Mouse (Mus musculus) adrenal gland (tissue): Measurements from ENCODE around the gene Iqcn.

Experiments used
- intact Hi-C: fragments of 180-260 bp; cut with DNase I; formaldehyde crosslinking; loops from one replicate; pipeline ENCODE4 v1.15.1; 2025
- long read RNA-seq, 2 experiments: library from polyadenylated mRNA; unstranded; transcript quantifications; one replicate each; pipeline ENCODE4 v2.0.0; 2020; ENCODE audit warnings: borderline replicate concordance in 1 of 2; ENCODE audit not compliant: insufficient replicate concordance in 1 of 2

Gene Iqcn
- long read RNA-seq, experiment 1, partial matches to known transcripts, result 0 of 1 reads
- long read RNA-seq, experiment 1, other reads (novel, unspliced or antisense), result 1 of 1 reads
- long read RNA-seq, experiment 2, result 0 reads

DNA sequence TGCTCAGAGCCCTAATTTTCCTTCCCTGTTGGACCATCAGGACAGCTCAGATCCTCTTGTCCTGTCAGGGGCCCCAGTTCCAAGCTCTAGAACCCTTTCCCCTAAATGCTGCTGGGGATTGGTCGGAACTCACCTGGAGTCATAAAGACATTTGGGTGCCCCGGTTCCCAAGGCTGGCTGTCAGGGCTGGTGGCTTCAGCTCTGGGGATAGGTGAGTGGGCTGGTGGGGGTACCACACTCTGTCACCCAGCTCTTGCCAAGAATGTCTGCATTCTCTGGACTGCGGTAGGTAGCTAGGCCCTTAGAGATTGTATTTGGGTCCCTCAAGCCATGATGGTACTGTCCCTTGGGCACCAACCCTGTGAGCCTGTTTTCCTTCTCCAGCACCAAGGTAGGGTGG is at the start of gene Iqcn:
Gene Iqcn, plus strand, starts transcription at position 171 of the 400 bp plus-strand sequence.
- intact Hi-C loops, result loop anchor here (10.0 kb wide), 1 partner anchor 48 kb away; no protein-coding TSS in a partner anchor

DNA sequence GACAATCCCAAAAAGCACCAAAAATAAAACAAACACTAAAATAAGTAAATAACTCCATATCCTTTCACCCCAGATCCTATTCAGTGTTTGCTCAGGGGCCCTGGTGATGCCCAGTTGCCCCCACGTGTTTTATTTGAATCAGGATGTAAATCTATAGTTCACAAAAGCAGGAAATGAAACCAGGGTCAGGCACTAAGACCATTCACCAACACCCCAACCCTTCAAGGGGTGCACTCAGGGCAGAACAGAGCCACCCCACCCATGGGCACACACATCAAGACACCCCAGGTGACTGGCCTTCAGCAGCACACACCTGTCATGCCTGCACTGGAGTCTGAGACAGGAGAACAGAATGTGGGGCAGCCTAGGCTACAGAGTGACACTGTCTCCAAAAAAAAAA is 49.1 kb upstream of the Iqcn start:
- intact Hi-C loops, result loop anchor here (5.0 to 10.0 kb wide), 2 partner anchors 37 to 51 kb away; partner anchors contain the start of genes Iqcn and Lrrc25

DNA sequence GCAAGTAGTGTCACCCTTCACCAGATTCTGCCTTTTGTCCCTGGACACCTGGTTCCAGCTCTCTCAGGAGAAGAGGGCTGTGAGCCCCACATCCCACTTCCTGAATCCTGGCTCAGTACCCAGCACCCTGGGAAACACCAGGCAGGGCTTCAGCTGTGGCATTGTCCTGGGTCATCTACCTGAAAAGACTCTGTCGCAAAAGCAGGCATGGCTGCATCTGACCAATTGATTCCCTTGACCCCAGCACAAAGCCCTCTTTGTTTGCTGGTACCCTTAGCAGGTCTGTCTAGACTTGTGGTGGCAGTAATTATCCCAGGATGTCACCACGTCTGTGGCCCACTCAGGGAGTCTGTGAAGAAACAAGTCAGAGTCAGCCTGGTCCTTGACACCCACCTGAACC is 47.8 kb upstream of the Iqcn start:
- intact Hi-C loops, result loop anchor here (10.0 kb wide), 1 partner anchor 49 kb away; the partner anchor contains the start of gene Iqcn

DNA sequence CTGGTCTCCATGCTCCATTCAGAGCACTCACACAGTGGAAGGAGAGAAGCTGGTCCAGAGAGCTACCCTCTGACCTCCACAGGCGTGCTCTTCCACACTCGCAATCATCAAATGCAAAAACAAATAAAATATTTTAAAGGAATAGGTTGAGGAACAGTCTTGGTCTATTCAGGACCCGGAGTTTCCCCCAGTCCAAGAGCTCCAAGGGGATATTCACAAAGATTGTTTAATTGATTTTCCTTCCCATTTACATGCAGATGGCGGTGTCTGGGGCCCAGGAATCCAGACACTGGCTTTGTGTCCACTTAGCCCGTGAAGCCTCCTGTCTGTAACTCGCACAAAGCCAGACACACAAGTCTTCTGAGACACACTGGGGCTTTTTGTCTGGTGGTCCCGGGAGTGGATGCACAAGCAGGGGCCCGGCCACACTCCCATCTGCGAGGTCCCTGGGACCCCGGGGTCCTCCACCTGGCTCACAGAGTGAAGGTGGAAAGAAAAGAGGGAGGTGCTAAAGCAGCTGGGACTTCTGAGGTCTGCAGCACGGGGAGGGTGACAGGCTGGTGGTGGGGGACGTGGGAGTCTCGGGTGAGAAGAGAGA is 47.0 kb upstream of the Iqcn start:
- intact Hi-C loops, result loop anchor here (10.0 kb wide), 1 partner anchor 49 kb away; the partner anchor contains the start of gene Iqcn

DNA sequence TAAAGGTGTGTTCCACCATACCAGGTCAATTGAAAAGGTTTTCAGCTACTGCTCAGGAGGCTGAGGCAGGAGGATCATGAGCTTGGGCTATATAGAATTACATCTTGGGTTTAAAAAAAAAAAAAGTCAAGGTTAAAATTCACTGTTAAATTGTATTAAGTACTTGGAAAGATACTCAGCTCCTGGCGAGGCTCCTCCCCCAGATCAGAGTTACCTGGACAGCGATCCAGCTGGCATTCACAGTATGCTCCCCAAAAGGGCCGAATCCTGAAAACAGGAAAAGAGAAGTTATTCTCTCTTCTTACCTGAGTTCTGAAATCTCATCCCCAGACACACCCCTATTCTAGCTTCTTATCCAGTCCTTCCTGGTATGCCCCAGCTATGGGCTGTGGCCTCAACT is 46.0 kb upstream of the Iqcn start:
- intact Hi-C loops, result loop anchor here (10.0 kb wide), 1 partner anchor 48 kb away; the partner anchor contains the start of gene Iqcn

DNA sequence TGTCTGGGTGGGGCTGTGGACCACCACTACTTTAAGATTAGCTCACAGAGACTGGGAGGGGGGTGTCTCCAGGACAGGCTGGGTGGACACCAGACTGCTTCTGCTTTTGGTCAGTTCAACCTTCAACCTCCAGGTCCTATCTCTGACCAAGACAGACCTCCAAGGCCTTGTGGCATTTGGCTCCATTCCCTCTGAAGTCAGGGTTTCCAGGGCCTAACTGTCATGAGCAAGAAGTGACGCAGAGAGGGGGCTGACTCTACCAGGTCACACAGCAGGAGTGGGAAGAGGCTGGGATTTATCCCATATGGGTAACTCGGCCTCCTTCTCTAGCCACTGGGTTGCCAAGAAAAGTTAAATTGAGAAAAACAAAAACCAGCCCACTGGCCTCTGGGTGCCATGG is 45.5 kb upstream of the Iqcn start:
- intact Hi-C loops, result loop anchor here (10.0 kb wide), 1 partner anchor 47 kb away; the partner anchor contains the start of gene Iqcn

DNA sequence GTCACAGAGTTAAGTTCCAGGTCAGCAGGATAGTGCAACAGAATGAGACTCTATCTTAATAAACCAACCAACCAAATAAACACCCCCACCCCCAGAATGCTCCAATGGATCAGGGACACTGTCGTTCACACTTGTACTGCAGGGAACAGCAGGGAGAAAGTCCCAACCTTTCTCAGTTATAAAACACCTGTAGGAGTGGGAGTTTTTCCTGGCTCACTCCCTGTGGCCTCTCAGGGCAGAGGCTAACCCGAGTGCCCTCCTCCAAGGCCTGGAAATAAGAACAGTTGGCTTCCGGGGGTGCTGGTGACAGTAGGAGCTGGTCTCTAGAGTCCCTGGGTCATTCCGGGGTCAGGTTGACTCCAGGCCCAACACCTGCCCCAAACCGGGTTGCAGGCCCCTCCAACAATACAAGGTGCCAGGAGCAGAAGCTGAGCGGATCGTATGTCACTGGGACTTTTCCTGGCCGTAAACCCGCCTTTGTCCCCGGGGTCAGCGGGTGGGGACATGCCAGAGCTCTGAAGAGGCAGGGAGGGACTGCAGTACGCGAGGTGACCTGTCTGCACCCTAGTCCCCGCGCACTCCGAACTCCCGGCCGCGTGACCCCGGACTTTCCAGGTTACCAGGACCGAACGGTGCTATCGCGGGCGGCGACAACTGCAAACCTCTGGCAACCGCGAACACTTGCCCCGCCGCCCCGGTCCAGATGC is 44.2 kb upstream of the Iqcn start:
- intact Hi-C loops, result loop anchor here (10.0 kb wide), 1 partner anchor 46 kb away; the partner anchor contains the start of gene Iqcn

DNA sequence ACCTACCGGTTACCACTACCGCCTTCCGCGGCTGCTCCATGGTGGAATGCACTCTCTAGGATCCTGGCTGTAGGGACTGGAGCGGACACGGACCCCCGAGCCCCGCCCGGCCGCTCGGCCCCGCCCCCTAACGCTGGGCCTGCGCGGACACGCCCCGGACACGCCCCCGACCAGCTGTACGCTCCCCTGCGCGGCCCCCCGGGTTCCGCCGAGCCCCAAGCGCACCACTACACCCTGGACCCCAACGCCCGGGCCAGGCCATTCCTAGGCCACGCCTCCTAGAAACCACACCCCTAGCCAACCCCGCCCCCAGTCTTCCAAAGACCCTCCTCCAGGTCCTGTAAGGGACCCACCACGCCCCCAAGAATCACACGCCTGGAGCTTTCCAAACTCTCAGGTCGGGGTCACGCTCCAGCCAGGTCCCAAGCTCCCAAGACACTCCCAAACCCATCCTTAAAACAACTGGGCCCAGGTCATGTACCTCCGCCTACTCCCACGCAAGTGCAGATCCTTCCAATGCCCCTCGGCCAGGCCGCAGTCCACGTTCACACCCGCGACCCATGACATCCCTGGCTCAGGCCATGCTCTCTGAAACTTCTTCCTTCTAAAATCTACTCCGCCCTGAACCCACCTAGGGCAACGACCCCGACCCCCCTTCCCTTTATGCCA is 43.5 kb upstream of the Iqcn start:
- intact Hi-C loops, result loop anchor here (10.0 kb wide), 1 partner anchor 45 kb away; the partner anchor contains the start of gene Iqcn

DNA sequence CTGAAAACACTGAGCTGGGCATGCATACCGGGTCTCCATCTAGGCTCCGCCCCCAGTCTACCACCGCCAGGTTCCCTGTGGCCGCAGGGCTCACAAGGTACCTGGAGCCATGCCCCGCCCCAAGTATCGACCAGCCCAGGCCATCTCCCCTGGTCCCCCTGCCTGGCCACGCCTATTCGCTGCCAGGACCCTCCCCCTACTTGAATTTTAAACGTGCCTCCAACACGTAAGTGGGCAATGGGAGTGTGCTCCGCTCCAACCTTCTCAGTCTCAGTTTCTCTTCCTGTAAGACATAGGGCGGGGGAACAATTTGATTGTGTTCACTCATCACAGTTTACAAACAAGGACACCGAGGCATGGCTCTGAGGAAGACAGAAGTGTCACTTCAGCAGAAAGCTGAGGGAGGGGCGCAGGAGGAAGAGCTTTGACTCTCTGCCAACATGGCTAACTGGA is 43.0 kb upstream of the Iqcn start, which contains the start of gene Pgpep1:
Gene Pgpep1, minus strand, starts transcription at position 116 of the 453 bp plus-strand sequence.
- intact Hi-C loops, result no loop called here

DNA sequence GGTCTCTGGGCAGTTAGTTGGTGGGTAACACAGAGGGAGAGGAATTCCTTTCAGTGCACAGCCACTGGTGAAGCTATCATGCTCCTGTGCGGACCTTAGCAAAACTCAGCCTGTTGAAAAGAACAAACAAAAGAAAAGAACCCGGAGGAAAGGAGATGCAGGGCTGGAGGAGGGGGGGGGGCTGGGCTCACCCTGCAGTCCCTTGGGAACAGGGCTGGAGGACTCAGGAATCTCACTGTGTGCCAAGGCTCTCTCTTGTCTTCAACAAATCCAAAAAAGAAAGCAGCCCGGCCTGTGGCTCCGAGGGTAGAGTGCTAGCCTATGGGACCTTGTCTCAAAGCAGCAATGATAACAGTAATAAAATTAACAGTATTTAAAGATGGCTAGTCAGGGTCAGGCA is 39.6 kb upstream of the Iqcn start:
- intact Hi-C loops, result no loop called here

DNA sequence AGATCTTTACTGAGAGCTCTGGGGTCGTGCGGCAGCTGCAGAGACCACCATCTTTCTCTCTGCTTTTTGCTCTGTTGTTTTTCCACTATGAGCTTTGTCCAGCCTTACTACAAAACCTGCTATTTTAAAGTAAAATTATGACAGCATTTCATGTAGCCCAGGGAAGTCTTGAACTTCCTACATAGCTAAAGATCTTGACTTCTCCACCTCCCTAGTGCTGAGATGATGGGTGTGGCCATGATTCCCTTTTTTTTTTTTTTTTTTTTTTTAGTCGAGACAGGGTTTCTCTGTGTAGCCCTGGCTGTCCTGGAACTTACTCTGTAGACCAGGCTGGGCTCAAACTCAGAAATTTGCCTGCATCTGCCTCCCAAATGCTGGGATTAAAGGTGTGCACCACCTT is 38.6 kb upstream of the Iqcn start:
- intact Hi-C loops, result no loop called here

DNA sequence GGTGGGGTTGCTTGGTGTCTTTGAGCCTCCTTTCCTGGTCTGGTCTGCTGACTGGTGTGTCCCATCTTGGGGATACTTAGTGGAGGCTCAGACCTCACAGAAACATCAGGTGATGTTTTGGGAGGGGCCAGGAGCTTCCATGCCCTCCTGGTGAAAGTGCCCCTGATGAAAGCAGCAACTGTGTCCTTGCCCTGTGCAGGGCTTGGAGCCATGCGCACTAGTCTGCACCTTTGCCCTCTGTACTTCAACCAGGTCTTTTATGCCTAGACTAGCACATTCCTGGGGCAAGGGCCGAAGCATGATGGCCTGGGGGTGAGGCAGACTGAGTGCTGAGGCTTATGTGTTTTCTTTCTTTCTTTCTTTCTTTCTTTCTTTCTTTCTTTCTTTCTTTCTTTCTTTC is 37.7 kb upstream of the Iqcn start:
- intact Hi-C loops, result no loop called here

DNA sequence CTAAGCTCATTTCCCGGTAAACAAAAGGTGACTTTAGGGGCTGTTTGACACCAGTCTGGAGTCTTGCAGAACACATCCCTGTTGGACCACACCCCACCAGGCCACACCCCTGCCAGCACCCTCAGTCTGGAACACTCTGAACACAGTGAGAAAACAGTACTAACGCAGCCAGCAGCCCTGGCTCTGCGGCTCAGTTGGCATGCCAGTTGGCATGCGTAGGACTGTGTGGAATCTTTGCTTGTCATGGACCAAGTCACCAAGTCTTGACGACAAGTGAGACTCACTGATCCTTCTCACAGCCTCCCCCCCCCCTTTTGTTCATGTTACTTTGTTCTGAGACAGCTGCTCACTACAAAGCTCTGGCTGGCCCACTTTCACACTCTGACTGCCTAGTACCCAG is 36.2 kb upstream of the Iqcn start:
- intact Hi-C loops, result no loop called here

DNA sequence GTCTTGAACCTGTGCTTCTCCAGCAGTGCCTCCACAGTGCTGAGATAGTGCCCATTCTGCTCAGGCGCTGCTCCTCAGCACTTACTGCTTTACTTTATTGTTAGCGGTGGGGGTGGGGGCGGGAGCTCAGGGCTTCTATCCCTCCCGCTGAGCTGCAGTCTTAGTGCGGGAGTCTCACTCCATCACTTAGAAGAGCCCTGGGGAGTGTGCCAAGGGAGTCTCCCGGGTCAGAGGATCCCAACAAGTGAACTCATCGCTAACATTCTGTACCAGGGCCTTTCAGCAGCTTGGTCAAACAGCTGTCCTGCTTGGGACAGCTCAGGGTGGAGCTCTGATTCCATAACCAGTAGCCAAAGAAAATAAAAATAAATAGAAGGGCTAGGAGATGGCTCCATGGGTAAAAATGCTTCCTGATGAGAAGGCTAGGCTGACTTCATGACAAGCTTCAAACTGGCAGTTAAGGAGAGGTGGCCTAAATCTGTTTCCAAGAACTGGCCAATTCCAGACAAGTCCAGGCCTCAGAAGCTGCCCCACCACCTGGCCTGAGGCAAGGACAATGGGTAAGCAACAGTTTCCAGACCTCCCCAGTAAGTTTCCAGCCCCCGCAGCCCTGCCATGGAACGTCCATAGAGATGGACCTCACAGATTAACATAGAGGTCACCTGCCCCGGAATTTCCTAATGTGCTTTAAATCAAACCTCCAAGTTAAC is 31.5 kb upstream of the Iqcn start:
- intact Hi-C loops, result loop anchor here (1.0 kb wide), 1 partner anchor 30 kb away; no protein-coding TSS in a partner anchor

DNA sequence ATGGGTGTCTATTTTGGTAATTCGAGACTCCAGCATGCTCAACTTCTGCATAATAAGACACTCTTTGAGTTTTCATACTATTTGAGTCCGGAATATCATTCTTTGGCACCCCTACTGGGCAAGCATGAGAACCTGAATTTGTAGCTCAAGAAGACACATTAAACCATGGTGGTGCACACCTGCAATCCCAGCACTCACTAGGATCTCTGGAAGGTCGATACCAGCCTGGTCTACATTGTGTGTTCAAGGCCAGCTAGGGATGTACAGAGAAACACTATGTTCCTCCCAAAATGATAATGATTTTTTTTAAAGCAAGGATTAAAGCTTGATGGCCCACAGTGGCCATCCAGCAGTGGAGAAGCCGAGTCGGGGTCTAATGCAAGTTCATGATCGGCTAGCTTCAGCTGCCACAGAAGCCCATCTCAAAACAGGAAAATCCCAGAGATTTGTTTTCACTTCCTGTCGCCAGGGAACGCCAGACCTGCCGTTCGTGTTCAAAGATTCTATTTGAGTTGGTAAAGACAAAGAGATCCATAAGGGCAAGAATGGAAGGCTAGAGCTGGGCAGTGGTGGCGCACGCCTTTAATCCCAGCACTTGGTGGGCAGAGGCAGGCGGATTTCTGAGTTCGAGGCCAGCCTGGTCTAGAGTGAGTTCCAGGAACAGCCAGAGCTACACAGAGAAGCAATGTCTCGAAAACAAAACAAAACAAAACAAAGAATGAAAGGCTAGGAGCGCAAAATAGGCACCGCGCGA is 30.8 kb upstream of the Iqcn start:
- intact Hi-C loops, result loop anchor here (1.0 kb wide), 1 partner anchor 29 kb away; no protein-coding TSS in a partner anchor

DNA sequence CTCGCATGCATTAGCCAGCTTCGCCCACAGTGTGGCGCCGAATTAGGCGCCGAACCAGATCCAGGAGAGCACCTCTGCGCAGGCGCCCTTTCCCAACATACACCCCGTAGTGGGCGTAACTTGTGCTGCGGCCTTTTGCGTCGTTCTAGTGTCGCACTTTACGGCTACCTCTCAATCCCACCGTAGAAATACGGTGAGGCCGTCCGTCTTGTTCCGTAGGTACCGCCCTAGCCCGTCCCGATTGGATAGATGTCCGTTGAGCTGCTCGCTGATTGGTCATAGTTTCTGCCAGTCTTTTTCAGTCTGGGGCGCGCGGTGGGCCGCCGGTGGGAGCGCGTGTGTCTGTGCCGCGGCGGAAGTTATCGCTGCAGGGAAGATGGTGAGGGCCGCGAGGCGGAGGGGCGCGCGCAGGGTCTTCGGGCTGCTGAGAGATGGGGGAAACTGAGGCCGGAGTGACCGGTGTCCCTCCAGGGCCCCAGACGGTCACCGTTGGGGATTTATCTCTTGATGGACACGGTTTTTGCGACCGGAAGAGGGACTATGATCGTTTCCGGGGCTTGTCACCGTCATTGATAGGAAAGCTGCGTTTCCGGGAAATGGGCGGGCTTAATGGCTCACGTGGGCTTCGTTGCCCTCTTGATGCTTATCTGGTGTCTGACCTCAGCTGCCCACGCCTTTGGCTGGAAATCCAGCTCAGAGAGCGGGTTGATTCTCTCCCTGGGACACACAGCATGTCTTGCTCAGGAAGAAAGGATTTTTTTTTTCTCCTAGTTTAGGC is 30.0 kb upstream of the Iqcn start, which contains the start of gene Lsm4:
Gene Lsm4, plus strand, starts transcription at position 170 of the 778 bp plus-strand sequence.
- intact Hi-C loops, result no loop called here

DNA sequence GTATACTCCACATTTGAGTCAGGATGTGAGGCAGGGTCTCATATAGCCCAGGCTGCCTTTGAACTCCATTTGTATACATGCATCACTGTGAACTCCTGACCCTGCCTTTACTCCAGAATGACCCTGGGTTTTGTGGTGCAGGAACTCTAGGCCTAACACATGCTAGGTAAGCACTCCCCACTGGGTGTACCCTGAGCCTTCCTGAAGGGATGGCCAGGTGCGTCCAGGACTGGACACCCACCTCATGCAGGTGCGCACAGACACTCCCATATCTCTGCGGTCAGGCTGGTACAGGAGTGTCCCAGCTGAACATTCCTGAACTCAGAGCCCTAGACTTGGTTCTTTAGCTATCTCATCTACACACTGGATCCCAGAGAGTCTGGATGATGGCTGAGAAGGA is 29.1 kb upstream of the Iqcn start:
- intact Hi-C loops, result no loop called here

DNA sequence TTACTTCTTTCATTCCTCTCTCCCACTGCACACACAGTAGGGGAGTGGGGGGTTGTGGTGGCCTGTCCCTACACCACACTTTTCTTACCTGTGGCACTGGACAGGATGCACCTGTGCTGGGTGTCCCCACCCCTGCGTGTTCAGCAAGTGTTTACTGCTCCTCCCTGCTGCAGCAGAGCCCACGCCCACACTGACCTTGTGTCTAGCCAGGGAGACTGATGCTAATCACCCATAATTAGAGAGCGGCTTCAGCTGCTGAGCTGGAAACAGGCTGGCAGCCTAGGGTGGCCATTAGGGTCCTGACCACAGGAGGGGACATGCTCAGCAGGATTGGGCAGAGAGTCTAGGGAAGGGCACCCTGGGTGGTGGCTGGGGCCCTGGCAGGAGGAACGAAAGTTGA is 28.5 kb upstream of the Iqcn start:
- intact Hi-C loops, result no loop called here

DNA sequence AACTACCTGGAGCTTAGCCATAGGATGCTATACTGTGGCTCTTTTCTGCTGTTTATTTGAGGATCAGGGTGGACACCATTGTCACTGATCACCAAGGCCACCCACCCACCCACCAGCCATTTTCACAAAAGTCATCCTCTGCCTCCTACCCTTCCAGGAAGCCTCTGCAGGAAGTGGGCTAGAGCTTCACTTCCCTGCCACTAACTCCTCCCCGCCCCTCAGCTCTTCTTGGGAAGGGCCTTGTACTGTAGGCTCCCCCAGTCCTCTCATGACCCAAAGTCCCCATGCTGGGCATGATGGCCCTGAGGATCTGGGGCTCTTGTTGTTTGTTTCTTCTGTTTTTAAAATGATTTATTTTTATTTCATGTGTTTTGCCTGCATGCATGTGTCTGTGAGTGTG is 27.9 kb upstream of the Iqcn start:
- intact Hi-C loops, result no loop called here
